Mouse (Mus musculus): ENCODE measurements at regions not wholly inside any gene's neighbourhood (a gene's known extent, or its start where the extent isn't known, plus 50 kb on each side); places are given as distances from the start of the nearest gene placed in this dataset.

DNA sequence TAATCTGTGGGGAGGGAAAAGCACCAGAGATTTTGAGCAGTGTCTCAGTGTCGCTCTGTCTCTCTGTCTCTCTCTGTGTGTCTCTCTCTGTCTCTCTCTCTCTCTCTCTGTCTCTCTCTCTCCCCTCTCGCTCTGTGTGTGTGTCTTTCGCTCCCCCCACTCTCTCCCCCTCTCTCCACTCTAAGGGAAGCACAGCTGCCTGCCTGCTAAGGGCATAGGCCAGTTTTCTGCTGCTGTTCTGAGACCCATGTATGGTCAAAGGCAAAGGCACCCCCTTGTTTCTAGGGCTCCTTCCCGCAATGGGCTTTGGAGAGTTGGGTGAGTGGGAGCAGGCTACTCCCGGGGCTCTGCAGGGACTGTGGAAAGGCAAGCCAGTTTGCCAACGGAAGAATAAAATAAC is 192.2 kb downstream of the Lmo4 start:
- in situ Hi-C loops (cut with MboI, MseI), result no loop called here

DNA sequence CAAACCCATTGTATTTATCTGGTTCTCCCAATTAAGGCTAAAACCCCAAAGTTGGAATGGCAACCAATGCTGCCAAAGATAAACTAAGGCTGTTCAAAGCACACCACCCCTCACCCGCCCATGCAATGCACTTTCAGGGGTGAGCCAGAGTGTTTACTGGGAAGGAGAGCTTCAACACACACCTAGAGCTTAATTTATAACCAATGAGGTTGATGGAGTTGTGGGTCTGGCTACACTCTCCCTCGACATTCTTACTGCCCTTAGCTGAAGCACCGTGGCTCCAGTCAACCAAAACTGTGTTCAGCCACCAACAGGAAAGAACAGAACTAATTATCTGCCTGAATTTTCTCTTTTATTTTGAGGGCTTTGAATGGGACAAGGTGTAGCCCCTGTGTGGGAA is 192.8 kb downstream of the Lmo4 start:
- in situ Hi-C loops (cut with MboI, MseI), result no loop called here

GRCm38 (mm10) chr3:144011456-144012025 is 193.5 kb downstream of the Lmo4 start:
- in situ Hi-C loops (cut with MboI, MseI), result no loop called here

GRCm38 (mm10) chr3:144010558-144010957 is 194.5 kb downstream of the Lmo4 start:
- in situ Hi-C loops (cut with MboI, MseI), result no loop called here

DNA sequence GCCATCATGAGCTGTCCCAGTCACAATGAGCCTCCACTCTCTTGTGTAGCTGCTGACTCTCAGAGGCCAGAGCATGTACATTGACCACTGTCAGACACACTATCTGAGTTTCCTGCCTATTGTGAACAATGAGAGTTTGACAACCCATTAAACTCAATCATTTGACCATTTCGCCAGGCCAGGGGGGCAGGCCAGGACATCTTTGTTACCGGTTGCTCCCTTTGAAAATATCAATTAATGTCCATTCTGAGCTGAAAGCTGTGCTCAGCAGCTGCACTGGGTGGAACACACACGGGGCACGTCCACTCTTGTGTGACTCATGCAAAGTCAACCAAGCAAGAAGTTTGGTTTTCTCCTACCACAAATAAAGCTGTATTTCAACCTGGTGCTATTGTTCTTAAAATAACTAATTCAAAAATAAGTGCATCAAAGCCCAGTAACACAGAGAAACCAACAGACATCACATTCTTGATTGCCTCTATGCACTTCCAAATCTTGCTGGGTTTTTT is 197.9 kb downstream of the Lmo4 start:
- in situ Hi-C loops (cut with MboI, MseI), result no loop called here

DNA sequence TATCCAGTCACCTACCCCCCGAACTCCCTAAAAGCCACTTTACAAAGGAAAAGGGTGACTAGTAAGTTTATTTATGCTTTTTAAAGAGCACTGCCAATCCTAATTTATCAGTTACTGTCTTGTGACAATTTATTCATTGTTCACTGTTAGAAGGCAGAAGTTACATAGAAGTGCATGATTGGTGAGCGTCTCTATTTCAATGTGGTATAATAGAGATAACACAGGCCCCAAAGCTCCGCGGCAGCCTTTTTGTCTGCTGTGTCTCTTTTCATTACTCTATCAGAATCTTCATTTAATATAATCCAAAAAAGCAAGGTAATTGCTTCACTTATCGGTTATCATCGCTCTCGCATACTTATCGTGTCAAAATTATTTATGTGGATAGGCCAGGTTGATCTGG is 207.1 kb downstream of the Lmo4 start:
- in situ Hi-C loops (cut with MboI, MseI), result no loop called here

GRCm38 (mm10) chr3:143995045-143995444 is 210.0 kb downstream of the Lmo4 start:
- in situ Hi-C loops (cut with MboI, MseI), result no loop called here

- in situ Hi-C loops (cut with MboI, MseI), result no loop called here
Measured at GRCm38 (mm10) chr3:143988991-143989390, 216.0 kb downstream of the Lmo4 start.

DNA sequence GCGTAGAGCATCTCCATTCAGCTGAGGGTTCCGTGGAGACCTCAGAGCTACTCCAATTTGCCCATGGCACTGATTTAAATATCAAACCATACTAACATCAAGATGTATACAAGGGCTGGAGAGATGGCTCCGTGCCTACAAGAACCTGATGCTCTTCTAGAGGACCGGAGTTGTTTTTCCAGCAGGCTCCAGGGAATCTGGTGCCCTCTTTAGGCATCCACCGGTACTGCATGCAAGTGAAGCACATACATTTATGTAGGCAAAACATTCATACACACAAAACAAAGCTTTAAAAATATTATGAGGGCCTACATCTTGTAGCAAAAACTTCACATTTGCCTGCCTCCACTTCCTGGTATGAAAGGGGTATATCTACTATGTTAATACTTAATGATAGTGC is 217.0 kb downstream of the Lmo4 start:
- in situ Hi-C loops (cut with MboI, MseI), result no loop called here

- in situ Hi-C loops (cut with MboI, MseI), result no loop called here
Measured at GRCm38 (mm10) chr3:143986798-143987197, 218.2 kb downstream of the Lmo4 start.

DNA sequence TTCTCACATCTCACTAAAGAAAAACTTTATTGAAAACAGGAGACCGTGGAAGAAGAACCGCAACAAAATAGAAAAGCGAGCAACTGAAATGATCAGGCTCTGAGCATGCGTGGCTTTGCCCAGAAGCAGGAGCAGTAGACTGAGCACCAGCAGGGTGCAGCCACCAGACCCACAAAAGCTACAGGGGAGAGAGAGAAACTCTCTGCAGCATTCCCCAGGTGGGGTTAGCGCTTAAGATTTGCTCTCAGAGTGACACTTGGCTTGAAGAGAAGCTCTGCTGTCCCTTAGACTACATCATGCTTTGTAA is 218.9 kb downstream of the Lmo4 start:
- in situ Hi-C loops (cut with MboI, MseI), result no loop called here

GRCm38 (mm10) chr3:143985349-143986199 is 219.4 kb downstream of the Lmo4 start:
- in situ Hi-C loops (cut with MboI, MseI), result no loop called here

DNA sequence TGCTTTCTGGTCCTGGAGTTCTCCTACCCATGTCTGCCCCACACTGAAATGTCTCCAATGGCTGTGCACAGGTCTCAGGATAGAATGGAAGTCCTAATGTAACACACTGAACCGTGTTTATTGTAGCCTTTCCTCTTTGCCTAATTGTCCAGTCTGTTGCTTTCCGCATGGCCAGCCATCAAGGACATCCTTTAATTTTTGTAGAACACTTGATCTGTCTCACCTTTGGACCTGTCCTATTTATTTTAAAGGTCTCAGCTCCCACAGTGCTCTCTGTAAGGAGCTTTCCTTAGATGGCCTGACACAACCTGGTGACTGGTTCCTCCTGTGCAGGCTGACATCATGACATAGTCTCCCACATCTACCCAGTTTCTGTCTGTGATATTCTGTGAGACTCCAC is 226.3 kb downstream of the Lmo4 start:
- in situ Hi-C loops (cut with MboI, MseI), result no loop called here

DNA sequence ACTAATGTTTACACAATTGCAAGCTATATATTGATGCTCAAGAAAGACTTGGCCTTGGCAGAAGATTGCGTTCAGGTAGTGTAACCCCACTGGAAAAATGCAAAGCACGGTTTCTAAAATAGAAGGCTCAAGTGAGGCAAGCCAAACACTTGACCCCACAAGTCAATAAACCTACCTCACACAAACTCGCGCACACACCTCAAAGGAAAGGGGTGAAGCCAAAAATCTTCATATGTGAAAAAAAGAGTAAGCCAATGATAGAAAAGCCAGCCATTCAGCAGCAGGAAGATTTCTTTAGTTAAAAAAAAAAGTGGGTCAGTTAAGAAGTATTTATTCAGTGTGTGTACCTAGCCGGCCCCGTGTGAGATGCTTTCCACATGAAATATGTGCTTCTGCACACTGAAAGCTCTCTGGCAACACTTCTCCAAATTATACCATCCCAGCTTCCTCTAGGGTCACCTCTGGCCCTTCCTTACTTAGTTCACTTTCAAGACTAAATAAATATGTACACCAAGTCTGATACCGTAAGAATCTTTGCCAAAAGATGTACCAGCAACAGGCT is 227.1 kb downstream of the Lmo4 start:
- in situ Hi-C loops (cut with MboI, MseI), result no loop called here

GRCm38 (mm10) chr3:143973582-143973981 is 231.4 kb downstream of the Lmo4 start:
- in situ Hi-C loops (cut with MboI, MseI), result no loop called here

GRCm38 (mm10) chr3:143972351-143972750 is 232.7 kb downstream of the Lmo4 start:
- in situ Hi-C loops (cut with MboI, MseI), result no loop called here

DNA sequence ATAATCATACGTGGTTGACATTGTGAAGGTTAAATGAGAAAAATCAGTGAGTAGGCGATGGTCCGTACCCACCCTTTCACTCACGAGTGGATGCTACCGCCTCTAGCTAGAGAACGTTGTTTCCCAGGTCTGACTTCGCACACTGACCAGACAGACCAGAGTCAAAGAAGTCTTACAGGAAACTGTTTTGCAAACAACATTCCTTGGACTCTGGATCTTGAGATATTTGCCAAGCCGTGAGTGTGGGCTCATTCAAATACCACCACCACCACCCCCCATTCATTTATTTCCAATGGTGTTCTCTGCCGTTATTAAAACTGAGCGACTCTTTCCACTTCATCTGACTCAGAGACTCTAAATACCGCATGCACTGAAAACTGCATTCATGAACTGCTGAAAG is 234.2 kb downstream of the Lmo4 start:
- in situ Hi-C loops (cut with MboI, MseI), result no loop called here

- in situ Hi-C loops (cut with MboI, MseI), result no loop called here
Measured at GRCm38 (mm10) chr3:143955508-143955907, 249.5 kb downstream of the Lmo4 start.

DNA sequence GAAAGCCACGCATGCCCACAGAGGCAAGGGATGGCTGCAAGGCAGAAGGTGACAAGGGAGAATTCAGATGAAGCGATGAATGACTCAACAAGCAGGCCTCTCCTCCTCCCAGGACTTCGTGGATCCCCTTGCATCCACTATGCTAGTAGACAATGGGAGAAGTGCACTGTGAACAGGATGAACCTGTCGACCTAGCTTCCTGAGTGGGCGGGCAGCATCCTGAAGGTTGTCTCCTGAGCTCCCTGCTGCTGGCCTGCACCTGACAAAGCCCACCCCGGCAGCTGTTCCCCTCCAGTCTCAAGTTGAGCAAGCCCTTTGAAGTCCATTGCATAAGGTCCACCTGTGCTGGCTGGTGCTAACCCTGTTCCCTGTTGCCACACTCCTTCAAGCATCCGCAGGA is 250.2 kb downstream of the Lmo4 start:
- in situ Hi-C loops (cut with MboI, MseI), result no loop called here

DNA sequence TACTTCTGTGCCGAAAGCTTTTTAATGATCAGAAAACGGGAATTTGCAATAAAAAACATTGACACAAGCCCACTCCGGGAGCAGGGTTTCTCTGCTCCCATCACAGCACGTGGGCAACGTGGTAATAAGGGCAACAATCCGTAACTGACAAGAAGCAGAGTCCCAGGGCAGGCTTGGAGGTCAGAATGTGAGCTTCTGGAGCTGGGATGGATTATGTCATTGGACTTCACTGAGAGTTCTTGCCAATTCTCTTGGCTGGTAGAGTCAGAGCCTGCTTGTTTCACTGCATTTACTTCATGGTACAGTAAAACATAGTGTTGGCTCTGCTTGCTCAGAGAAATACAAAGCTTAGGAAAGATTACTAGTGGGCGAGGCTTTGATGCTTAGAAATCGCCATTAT is 252.7 kb downstream of the Lmo4 start:
- in situ Hi-C loops (cut with MboI, MseI), result no loop called here

GRCm38 (mm10) chr3:143949656-143950055 is 255.4 kb downstream of the Lmo4 start:
- in situ Hi-C loops (cut with MboI, MseI), result no loop called here

GRCm38 (mm10) chr3:143949026-143949637 is 255.9 kb downstream of the Lmo4 start:
- in situ Hi-C loops (cut with MboI, MseI), result no loop called here

GRCm38 (mm10) chr3:143947938-143948267 is 257.1 kb downstream of the Lmo4 start:
- in situ Hi-C loops (cut with MboI, MseI), result no loop called here
